Mouse (Mus musculus) left cerebral cortex, adult 8-10 months (tissue): Measurements from ENCODE around the gene Rras2. TPM values are rescaled to one million over a fixed set of nuclear protein-coding genes. Genes with fewer than 3 reads are reported as not detected.

Source experiments
- DNase-seq, 2 experiments: peaks; one replicate each; pipeline ENCODE4 v3.0.0; 2022; ENCODE audit warnings: low spot score in 2 of 2
- total RNA-seq, 4 experiments: library from RNA; stranded (reverse); gene quantifications; 2 replicates each; pipeline ENCODE4 v1.2.4; 2022

Gene Rras2
- total RNA-seq, 4 experiments from 2014 or later, result 13.4 to 16.2 (median 13.9) TPM

- no peak for DNase-seq
These were observed 88.8 kb downstream of the Rras2 start for GRCm38 (mm10) chr7:114028828-114029227.

- DNase-seq, result no peak
These were observed 90.2 kb downstream of the Rras2 start for GRCm38 (mm10) chr7:114027406-114027805.

DNA sequence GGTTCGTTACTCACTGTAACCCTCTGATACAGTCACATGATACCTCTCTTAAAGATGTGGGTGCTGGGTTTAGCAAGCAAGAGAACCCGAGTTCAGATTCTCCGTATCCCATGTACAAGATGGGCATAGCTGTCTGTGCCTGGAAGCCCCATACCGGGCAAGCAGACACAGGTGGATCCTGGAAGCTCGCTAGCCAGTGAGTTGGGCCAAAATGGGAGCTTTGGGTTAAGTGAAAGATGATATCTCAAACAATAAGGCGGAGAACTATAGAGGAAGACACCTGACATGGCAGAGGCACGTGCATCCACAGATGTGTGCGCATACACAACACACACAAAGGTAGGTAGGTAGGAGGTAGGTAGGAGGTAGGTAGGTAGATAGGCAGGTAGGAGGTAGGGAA, 90.7 kb downstream of the Rras2 start:
- no peak for DNase-seq

- peak; percentile 47 to 58 for DNase-seq
These were observed 96.9 kb downstream of the Rras2 start for GRCm38 (mm10) chr7:114020704-114021093.

- DNase-seq, result peak in 1 of 2 experiments; percentile 29
These were observed 97.4 kb downstream of the Rras2 start for GRCm38 (mm10) chr7:114020057-114020703.

DNA sequence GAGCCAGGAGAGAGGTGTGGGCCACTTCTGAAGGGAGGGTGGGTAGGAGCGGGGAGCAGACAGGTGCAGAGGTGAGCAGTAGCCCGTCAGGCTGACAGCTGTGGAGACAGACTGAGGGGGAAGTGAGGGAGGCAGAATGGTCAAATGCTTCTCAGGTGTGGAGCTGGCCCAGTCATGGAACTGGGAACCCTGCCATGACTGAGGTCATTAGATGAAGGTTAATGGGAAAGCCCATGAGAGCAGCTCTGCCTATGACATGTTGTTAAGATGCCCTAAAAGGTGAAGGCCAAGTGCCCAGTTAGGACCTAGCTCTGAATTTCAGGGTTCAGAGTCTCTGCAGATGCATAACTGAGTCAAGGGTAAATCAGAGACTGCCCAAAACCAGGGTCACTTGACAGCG, 98.7 kb downstream of the Rras2 start:
- no peak for DNase-seq

GRCm38 (mm10) chr7:114016001-114016949, 101.3 kb downstream of the Rras2 start:
- no peak for DNase-seq

DNA sequence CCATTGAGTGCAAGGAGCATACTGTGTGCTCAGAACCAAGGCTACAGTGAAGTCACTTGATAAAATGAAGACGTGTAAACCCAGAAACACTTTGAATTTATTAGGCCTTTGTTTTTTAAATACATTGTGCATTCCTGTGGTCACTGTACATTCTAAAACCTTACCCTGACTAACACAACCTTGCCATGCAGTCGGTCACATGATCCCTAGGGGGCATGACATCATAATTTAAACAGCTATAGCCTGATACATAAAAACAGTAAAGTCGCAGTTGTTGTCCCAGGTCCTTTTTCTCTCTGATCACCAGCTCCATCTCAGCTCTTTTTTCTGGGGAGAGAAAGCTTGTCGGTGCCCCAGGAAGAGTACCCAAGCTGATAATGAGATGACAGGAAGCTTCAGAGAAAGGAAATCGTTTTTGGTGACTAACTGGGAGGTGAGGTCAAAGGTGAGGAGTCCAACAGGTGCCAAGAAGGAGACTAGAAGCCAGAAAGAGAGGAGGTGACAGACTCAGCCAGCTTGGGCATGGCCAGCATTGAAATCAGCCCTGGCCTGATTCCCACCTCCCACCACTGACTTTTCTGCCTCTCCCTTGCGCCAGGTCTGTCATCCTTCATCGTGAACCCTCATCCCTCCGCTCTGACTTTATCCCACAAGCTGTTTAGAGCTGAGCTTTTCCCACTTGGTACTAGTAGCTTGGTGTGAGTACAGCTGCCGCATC, 105.7 kb downstream of the Rras2 start:
- no peak for DNase-seq

DNA sequence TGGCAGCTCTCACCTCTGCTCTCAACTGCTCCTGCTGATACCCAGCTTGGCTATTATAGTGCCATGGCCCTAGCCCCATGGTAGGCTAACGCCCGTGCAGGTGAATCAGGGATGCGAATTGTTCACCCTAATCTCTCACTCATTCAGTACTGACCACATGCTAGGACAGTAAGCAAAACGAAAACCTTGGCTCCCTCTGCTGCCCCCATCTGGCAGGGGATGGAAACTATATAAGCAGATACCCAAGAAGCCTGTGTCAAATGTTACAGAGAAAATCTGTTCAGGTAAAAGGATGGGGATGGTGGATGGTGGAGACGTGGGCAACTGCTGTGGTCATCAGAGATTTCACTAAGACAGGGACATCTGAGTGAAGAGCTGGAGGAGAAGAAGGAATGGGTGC, 110.0 kb downstream of the Rras2 start:
- DNase-seq, result no peak

- no peak for DNase-seq
These were observed 111.1 kb downstream of the Rras2 start for GRCm38 (mm10) chr7:114006456-114006855.

- no peak for DNase-seq
These were observed 112.1 kb downstream of the Rras2 start for GRCm38 (mm10) chr7:114005499-114005898.

GRCm38 (mm10) chr7:114004171-114004570, 113.4 kb downstream of the Rras2 start:
- no peak for DNase-seq

GRCm38 (mm10) chr7:113997675-113998354, 119.8 kb downstream of the Rras2 start:
- DNase-seq, result no peak

Other genes starting within 250 kb of the Rras2 start
- gene Copb1, start 136.9 kb upstream of the Rras2 start, total RNA-seq, result 10 to 100 TPM; 56.0 to 68.1 (median 60.6) TPM
- gene Psma1, start 158.3 kb upstream of the Rras2 start, total RNA-seq, result 100 to 1,000 TPM; 112 to 121 (median 117) TPM